Mouse (Mus musculus): Measurements from ENCODE around the gene Kansl1. TPM values are rescaled to one million over a fixed set of nuclear protein-coding genes. Genes with fewer than 3 reads are reported as not detected.

Gene Kansl1
- total and polyA plus RNA-seq, 3 experiments: 17.3 to 48.4 (median 24.7) TPM

DNA sequence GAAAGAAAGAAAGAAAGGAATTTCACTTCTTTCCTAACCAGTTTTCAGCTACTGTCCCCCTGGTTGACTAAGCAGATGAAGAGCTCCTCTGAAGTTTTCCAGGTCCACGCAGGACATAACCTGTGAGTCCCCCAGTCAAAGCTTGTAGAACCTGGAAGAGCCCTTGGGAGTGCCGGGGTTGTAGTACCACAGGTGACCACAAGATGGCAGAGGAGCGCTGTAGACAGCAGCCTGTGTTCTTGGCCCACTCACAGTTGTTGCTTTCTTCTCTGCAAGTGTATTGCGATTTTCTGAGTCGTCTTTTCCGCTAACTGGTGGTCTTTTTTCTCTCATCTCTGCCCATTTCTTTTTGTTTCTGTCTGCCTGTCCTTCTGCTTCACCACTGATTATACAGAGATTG lies 153.0 kb downstream of the Kansl1 start:
- in situ Hi-C loops (cut with MboI; ENCODE audit: low pct_ligation_motif_present, low pct_unique_long_range_greater_than_20kb, low sequenced_read_pairs): no loop called here
- Histone ChIP-seq H3K9ac (ENCODE audit: insufficient read depth, low read depth) (no peak overlapping the region), H3K9me3 (replicated peaks; ENCODE audit: low read length) (no peaks in the 10 kb centered on the region), H3K4me2 (ENCODE audit: insufficient read depth, low read depth, poor library complexity, severe bottlenecking) (no peak overlapping the region), H3K27me3 (replicated peaks) (no peaks in the 10 kb centered on the region), H3K36me3 (replicated peaks in 1 of 2; ENCODE audit: control insufficient read depth in 1 of 2, insufficient read depth in 1 of 2, low read length in 1 of 2) (no peaks in the 10 kb centered on the region), H3K27ac (ENCODE audit: insufficient read depth, low read depth) (no peak overlapping the region), H3K4me3 (replicated peaks in 1 of 3; ENCODE audit: low read depth in 2 of 3, low read length in 2 of 3, poor library complexity in 1 of 3) (no peak overlapping the region), H3K79me2 (replicated peaks; ENCODE audit: control insufficient read depth, extremely low read depth, insufficient read depth, poor library complexity, severe bottlenecking) (no peaks in the 10 kb centered on the region), H3K4me1 (ENCODE audit: control insufficient read depth in 1 of 2, insufficient read depth in 2 of 2) (peaks cover 2 to 13% of the 10 kb centered on the region in 2 experiments; a peak in 2 of 4 replicates)
- dilution Hi-C loops (cut with MboI; ENCODE audit: extremely low pct_ligation_motif_present, extremely low pct_unique_long_range_greater_than_20kb, low sequenced_read_pairs): no loop called here
- peak; percentile 90 for DNase-seq (ENCODE audit: extremely low read depth)
- 0 out of 2 replicates have a peak, but pooled peaks have one; percentile 56 for TF ChIP-seq JUND (conservative IDR thresholded peaks at IDR 0.05; ENCODE audit: low read depth, low read length)
- no peak for TF ChIP-seq KAT2A (IDR thresholded peaks at IDR 0.05; ENCODE audit: insufficient replicate concordance, low read length)
- peak; percentile 76 for TF ChIP-seq SIN3A (IDR thresholded peaks at IDR 0.05; ENCODE audit: low read length)
- TF ChIP-seq PAX5 (IDR thresholded peaks at IDR 0.05; ENCODE audit: low read length): no peak
- peak; percentile 62; the same call in 1 of the 2 replicates for TF ChIP-seq IRF4 (IDR thresholded peaks at IDR 0.05; ENCODE audit: low read depth, low read length)
- TF ChIP-seq CTCF (conservative IDR thresholded peaks at IDR 0.05 in 1 of 2, IDR thresholded peaks at IDR 0.05 in 1 of 2; ENCODE audit: low read depth in 2 of 2, low read length in 2 of 2): peak; percentile 99 to 100
- TF ChIP-seq MYC (IDR thresholded peaks at IDR 0.05; ENCODE audit: low read depth, low read length): peak; percentile 56; the same call in 1 of the 2 replicates
- TF ChIP-seq UBTF (IDR thresholded peaks at IDR 0.05; ENCODE audit: low read depth, low read length): no peak
- TF ChIP-seq ZKSCAN1 (IDR thresholded peaks at IDR 0.05; ENCODE audit: borderline replicate concordance, low read depth, low read length): no peak
- TF ChIP-seq USF2 (conservative IDR thresholded peaks at IDR 0.05; ENCODE audit: low read depth, low read length): no peak
- TF ChIP-seq EP300 (IDR thresholded peaks at IDR 0.05; ENCODE audit: low read length): no peak
- TF ChIP-seq TCF12 (IDR thresholded peaks at IDR 0.05; ENCODE audit: low read depth, low read length): no peak
- TF ChIP-seq MXI1 (IDR thresholded peaks at IDR 0.05; ENCODE audit: low read depth, low read length): no peak
- peak; percentile 97 for TF ChIP-seq SMC3 (IDR thresholded peaks at IDR 0.05; ENCODE audit: low read depth, low read length)
- no peak for TF ChIP-seq POLR2AphosphoS2 (IDR thresholded peaks at IDR 0.05; ENCODE audit: low read depth, low read length)
- TF ChIP-seq BHLHE40 (IDR thresholded peaks at IDR 0.05; ENCODE audit: low read depth, low read length): no peak
- TF ChIP-seq GABPA (IDR thresholded peaks at IDR 0.05; ENCODE audit: insufficient replicate concordance, low read depth, low read length): no peak
- TF ChIP-seq ZMIZ1 (IDR thresholded peaks at IDR 0.05; ENCODE audit: low read depth, low read length): no peak
- TF ChIP-seq MAX (IDR thresholded peaks at IDR 0.05; ENCODE audit: low read length): peak; percentile 55; the same call in 1 of the 2 replicates
- peak; percentile 39; the same call in 1 of the 2 replicates for TF ChIP-seq NRF1 (IDR thresholded peaks at IDR 0.05; ENCODE audit: low read depth, low read length)
- peak; percentile 54; the same call in 1 of the 2 replicates for TF ChIP-seq MEF2A (IDR thresholded peaks at IDR 0.05; ENCODE audit: borderline replicate concordance, low read depth, low read length)
- no peak for TF ChIP-seq TBP (conservative IDR thresholded peaks at IDR 0.05; ENCODE audit: low read depth, low read length)
- peak; percentile 33; the same call in 1 of the 2 replicates for TF ChIP-seq HCFC1 (IDR thresholded peaks at IDR 0.05; ENCODE audit: low read depth, low read length)
- no peak for TF ChIP-seq CHD2 (IDR thresholded peaks at IDR 0.05; ENCODE audit: low read length)
- TF ChIP-seq JUN (IDR thresholded peaks at IDR 0.05; ENCODE audit: insufficient read depth, low read depth, low read length): no peak; the same call in 1 of the 2 replicates
- peak; percentile 64 for TF ChIP-seq ZNF384 (IDR thresholded peaks at IDR 0.05; ENCODE audit: low read depth, low read length)
- TF ChIP-seq ETS1 (conservative IDR thresholded peaks at IDR 0.05; ENCODE audit: low read depth, low read length): no peak
- no peak for TF ChIP-seq E2F4 (IDR thresholded peaks at IDR 0.05; ENCODE audit: insufficient replicate concordance, low read depth, low read length)
- TF ChIP-seq ZC3H11A (IDR thresholded peaks at IDR 0.05; ENCODE audit: low read depth, low read length): peak; percentile 97
- peak; percentile 62; the same call in 1 of the 2 replicates for TF ChIP-seq RCOR1 (conservative IDR thresholded peaks at IDR 0.05; ENCODE audit: low read depth, low read length)
- TF ChIP-seq ELF1 (IDR thresholded peaks at IDR 0.05; ENCODE audit: low read depth, low read length): peak; percentile 39; the same call in 1 of the 2 replicates
- no peak for TF ChIP-seq POLR2A (IDR thresholded peaks at IDR 0.05; ENCODE audit: low read depth, low read length)
- TF ChIP-seq MAZ (IDR thresholded peaks at IDR 0.05; ENCODE audit: low read depth, low read length): peak; percentile 68; the same call in 1 of the 2 replicates
- TF ChIP-seq MAFK (IDR thresholded peaks at IDR 0.05; ENCODE audit: insufficient replicate concordance, low read length): peak; percentile 50; the same call in 1 of the 2 replicates
- TF ChIP-seq NELFE (IDR thresholded peaks at IDR 0.05; ENCODE audit: low read depth, low read length): peak; percentile 68; the same call in 1 of the 2 replicates
- peak; percentile 100 for TF ChIP-seq RAD21 (IDR thresholded peaks at IDR 0.05; ENCODE audit: low read depth, low read length)
- TF ChIP-seq USF1 (IDR thresholded peaks at IDR 0.05; ENCODE audit: low read depth, low read length): no peak
- no peak for TF ChIP-seq CHD1 (IDR thresholded peaks at IDR 0.05; ENCODE audit: low read depth, low read length)

Measured in CH12.LX (cell line).